Mouse (Mus musculus): ENCODE measurements around the gene Gdpd5. TPM values are rescaled to one million over a fixed set of nuclear protein-coding genes. Genes with fewer than 3 reads are reported as not detected.

Gdpd5 gene
- polyA plus RNA-seq, 1 experiment from 2014 or later: 36.9 TPM

Other genes with a start within 250 kb of the Gdpd5 start
- gene Uvrag, start 240.3 kb upstream of the Gdpd5 start, polyA plus RNA-seq (2015; fragmentation: Nextera tagmentation; extraction: Ambion mirVana): 14.4 and 15.3 TPM in 2 replicates
- gene Dgat2, start 198.7 kb upstream of the Gdpd5 start, polyA plus RNA-seq (2015; fragmentation: Nextera tagmentation; extraction: Ambion mirVana): 23.7 and 24.9 TPM in 2 replicates
- 0.80 and 1.3 TPM in 2 replicates for gene Mogat2, start 142.8 kb upstream of the Gdpd5 start, polyA plus RNA-seq (2015; fragmentation: Nextera tagmentation; extraction: Ambion mirVana)
- gene Map6, start 114.0 kb upstream of the Gdpd5 start, polyA plus RNA-seq (2015; fragmentation: Nextera tagmentation; extraction: Ambion mirVana): 127 and 137 TPM in 2 replicates
- gene Serpinh1, start 28.2 kb upstream of the Gdpd5 start, polyA plus RNA-seq (2015; fragmentation: Nextera tagmentation; extraction: Ambion mirVana): 261 and 355 TPM in 2 replicates
- 0.54 and 1.6 TPM in 2 replicates for gene Klhl35, start 84.6 kb downstream of the Gdpd5 start, polyA plus RNA-seq (2015; fragmentation: Nextera tagmentation; extraction: Ambion mirVana)
- 398 and 428 TPM in 2 replicates for gene Rps3, start 102.3 kb downstream of the Gdpd5 start, polyA plus RNA-seq (2015; fragmentation: Nextera tagmentation; extraction: Ambion mirVana)
- 17.4 and 19.8 TPM in 2 replicates for gene Arrb1, start 154.1 kb downstream of the Gdpd5 start, polyA plus RNA-seq (2015; fragmentation: Nextera tagmentation; extraction: Ambion mirVana)
- gene Tpbgl, start 245.7 kb downstream of the Gdpd5 start, polyA plus RNA-seq (2015; fragmentation: Nextera tagmentation; extraction: Ambion mirVana): 2.2 and 2.7 TPM in 2 replicates

All from hindbrain, embryonic 16.5 days (tissue).